Mouse (Mus musculus): Measurements from ENCODE around the gene Gm45062.

GRCm38 (mm10) chr6:8259667-8260044 lies 406 bp downstream of the Gm45062 start:
- TF ChIP-seq CTCF (conservative IDR thresholded peaks at IDR 0.05; ENCODE audit: insufficient read depth, insufficient read length, low read depth, low read length) = no peak
- TF ChIP-seq POLR2A (IDR thresholded peaks at IDR 0.05; ENCODE audit: low read depth, low read length) = no peak
